Comparison of ENCODE assay signal across 18 mouse cellular contexts in the genomic region with DNA sequence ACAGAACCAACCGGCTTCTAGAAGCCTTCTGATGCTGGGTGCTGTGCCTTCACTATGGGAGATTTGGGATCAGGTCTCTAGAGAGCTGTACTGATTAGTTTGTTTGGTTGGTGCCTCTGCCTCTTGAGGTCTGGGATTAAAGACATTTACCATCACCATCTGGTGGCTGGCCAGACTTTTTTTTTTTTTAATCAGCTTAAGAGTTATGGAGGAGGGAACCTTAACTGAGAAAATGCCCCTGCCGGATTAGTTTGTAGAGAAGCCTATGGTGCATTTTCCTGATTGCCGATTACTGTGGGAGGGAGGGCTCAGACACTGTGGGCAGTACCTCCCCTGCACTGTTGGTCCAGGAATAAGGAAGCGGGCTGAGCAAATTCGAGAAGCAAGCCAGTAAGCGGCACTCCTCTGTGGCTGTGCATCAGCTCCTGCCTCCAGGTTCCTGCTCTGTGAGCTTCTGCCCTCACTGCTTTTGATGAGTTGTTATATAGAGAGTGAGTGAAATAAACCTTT. TPM values are rescaled to one million over a fixed set of nuclear protein-coding genes. Genes with fewer than 3 reads are reported as not detected.
DNase-seq lines count a peak whose midpoint lies in the region; ATAC-seq and TF ChIP-seq lines count a peak whose summit lies in the region.
"Had no signal": no experiment of that assay in that cellular context is flagged by ENCODE, and none has a peak within 500 bp of the region (broad histone marks: within the 10 kb centered on the region; RNA-seq: fewer than 3 reads in every experiment).

No protein-coding gene starts in this region.

- H3K27me3 ChIP-seq in forebrain, embryonic 11.5 days (ENCODE audit: control insufficient read depth, insufficient read depth, low read length): no peaks in the 10 kb centered on the region
- H3K27me3 ChIP-seq in forebrain, embryonic 10.5 days (ENCODE audit: poor library complexity, severe bottlenecking): no peaks in the 10 kb centered on the region
- H3K27me3 ChIP-seq in midbrain, embryonic 11.5 days (ENCODE audit: control insufficient read depth, insufficient read depth, low read length): no peaks in the 10 kb centered on the region
- H3K27me3 ChIP-seq in midbrain, embryonic 15.5 days (replicated peaks): no peaks in the 10 kb centered on the region
- H3K27me3 ChIP-seq: embryonic facial prominence, embryonic 13.5 days; forebrain, embryonic 15.5 days; heart, embryonic 15.5 days; Patski had no signal

- no peak overlapping the region for H3K4me3 ChIP-seq in forebrain, embryonic 11.5 days (ENCODE audit: low read depth, low read length)
- no peak overlapping the region for H3K4me3 ChIP-seq in forebrain, embryonic 10.5 days
- no peak overlapping the region for H3K4me3 ChIP-seq in midbrain, embryonic 11.5 days (ENCODE audit: low read depth, low read length)
- H3K4me3 ChIP-seq in midbrain, embryonic 15.5 days: no peak overlapping the region
- H3K4me3 ChIP-seq: embryonic facial prominence, embryonic 13.5 days; forebrain, embryonic 15.5 days; heart, adult 2 months; heart, embryonic 15.5 days had no signal

- TF ChIP-seq POLR2A in brain, embryonic 14.5 days (IDR thresholded peaks at IDR 0.05; ENCODE audit: borderline replicate concordance, extremely low read depth, insufficient read depth, insufficient read length, poor library complexity, severe bottlenecking): no peak

- H3K36me3 ChIP-seq in forebrain, embryonic 11.5 days (ENCODE audit: control insufficient read depth, insufficient read depth, low read length): peaks cover 9% of the 10 kb centered on the region; the same call in 1 of the 2 replicates
- peaks cover 99% of the 10 kb centered on the region for H3K36me3 ChIP-seq in forebrain, embryonic 10.5 days (replicated peaks)
- H3K36me3 ChIP-seq in midbrain, embryonic 11.5 days (ENCODE audit: control insufficient read depth, insufficient read depth, low read length): peaks cover 22% of the 10 kb centered on the region
- H3K36me3 ChIP-seq in midbrain, embryonic 15.5 days (replicated peaks): peaks cover 70% of the 10 kb centered on the region

- ATAC-seq in forebrain, embryonic 11.5 days (replicated peaks; ENCODE audit: low FRiP score): no peak
- ATAC-seq in midbrain, embryonic 11.5 days (ENCODE audit: low FRiP score): peak; percentile 19; the same call in 1 of the 2 replicates
- no peak for ATAC-seq in midbrain, embryonic 15.5 days (replicated peaks)
- ATAC-seq: activated CD4-positive, CD25-positive, alpha-beta regulatory T cell, adult 4 months; forebrain, embryonic 15.5 days; Patski had no signal

- no peak overlapping the region for H3K27ac ChIP-seq in forebrain, embryonic 11.5 days (ENCODE audit: low read depth, low read length)
- no peak overlapping the region for H3K27ac ChIP-seq in forebrain, embryonic 10.5 days
- H3K27ac ChIP-seq in midbrain, embryonic 11.5 days (ENCODE audit: low read depth, low read length): no peak overlapping the region
- H3K27ac ChIP-seq in midbrain, embryonic 15.5 days: no peak overlapping the region
- H3K27ac ChIP-seq: embryonic facial prominence, embryonic 13.5 days; forebrain, embryonic 15.5 days; heart, adult 2 months; heart, embryonic 15.5 days; hindbrain, embryonic 14.5 days had no signal

- no peak overlapping the region for H3K4me2 ChIP-seq in forebrain, embryonic 11.5 days (ENCODE audit: low read depth, low read length, severe bottlenecking)
- H3K4me2 ChIP-seq in midbrain, embryonic 11.5 days: no peak overlapping the region
- H3K4me2 ChIP-seq in midbrain, embryonic 15.5 days: no peak overlapping the region
- H3K4me2 ChIP-seq: embryonic facial prominence, embryonic 13.5 days; forebrain, embryonic 15.5 days; heart, embryonic 11.5 days; heart, embryonic 15.5 days; hindbrain, embryonic 14.5 days had no signal

- no peak for TF ChIP-seq CTCF in brain, embryonic 14.5 days (IDR thresholded peaks at IDR 0.05; ENCODE audit: borderline replicate concordance, extremely low read depth, insufficient read depth, insufficient read length)

- H3K9ac ChIP-seq in forebrain, embryonic 11.5 days (ENCODE audit: low read length): no peak overlapping the region
- H3K9ac ChIP-seq in midbrain, embryonic 11.5 days (ENCODE audit: low read length): no peak overlapping the region
- H3K9ac ChIP-seq in midbrain, embryonic 15.5 days: no peak overlapping the region
- H3K9ac ChIP-seq: embryonic facial prominence, embryonic 13.5 days; forebrain, embryonic 15.5 days; heart, embryonic 15.5 days; hindbrain, embryonic 14.5 days had no signal

- H3K9me3 ChIP-seq in forebrain, embryonic 11.5 days (ENCODE audit: control insufficient read depth, low read length): no peaks in the 10 kb centered on the region
- H3K9me3 ChIP-seq in forebrain, embryonic 10.5 days: no peaks in the 10 kb centered on the region
- no peaks in the 10 kb centered on the region for H3K9me3 ChIP-seq in midbrain, embryonic 11.5 days (ENCODE audit: control insufficient read depth, low read length)
- H3K9me3 ChIP-seq in midbrain, embryonic 15.5 days: no peaks in the 10 kb centered on the region
- H3K9me3 ChIP-seq: embryonic facial prominence, embryonic 13.5 days; forebrain, embryonic 15.5 days; heart, embryonic 15.5 days had no signal

- 76% methylated on average over 6 of the region's 6 CpGs for WGBS in forebrain, embryonic 11.5 days
- 84% methylated on average over 6 of the region's 6 CpGs for WGBS in forebrain, embryonic 10.5 days
- 71% methylated on average over 6 of the region's 6 CpGs for WGBS in midbrain, embryonic 11.5 days
- WGBS in midbrain, embryonic 15.5 days: 52% methylated on average over 6 of the region's 6 CpGs

- no peaks in the 10 kb centered on the region for H3K4me1 ChIP-seq in forebrain, embryonic 11.5 days (replicated peaks; ENCODE audit: control insufficient read depth, insufficient read depth, low read length)
- H3K4me1 ChIP-seq in forebrain, embryonic 10.5 days: no peaks in the 10 kb centered on the region
- no peaks in the 10 kb centered on the region for H3K4me1 ChIP-seq in midbrain, embryonic 11.5 days (ENCODE audit: control insufficient read depth, insufficient read depth, low read length)
- H3K4me1 ChIP-seq in midbrain, embryonic 15.5 days: no peaks in the 10 kb centered on the region
- H3K4me1 ChIP-seq: embryonic facial prominence, embryonic 13.5 days; forebrain, embryonic 15.5 days; heart, embryonic 15.5 days had no signal

- DNase-seq in forebrain, embryonic 11.5 days (ENCODE audit: low spot score): peak; percentile 43
- no peak for DNase-seq in forebrain, embryonic 10.5 days (ENCODE audit: extremely low spot score, low spot score)
- peak; percentile 73 for DNase-seq in midbrain, embryonic 11.5 days (ENCODE audit: low spot score, missing footprints)
- DNase-seq in brain, embryonic 14.5 days (ENCODE audit: low read depth): peak; percentile 30
- DNase-seq in retina, postnatal 7 days (ENCODE audit: low read depth, low spot score): peak; percentile 69
- DNase-seq in cerebellum, adult 18-20 months: no peak
- DNase-seq: adrenal gland, postnatal 14 days; cerebellum, postnatal 10 days; gastrocnemius, postnatal 14 days; heart, adult 2 months had no signal

RNA-seq across cellular contexts. Expression of a gene that starts 13.1 kb away (rescaled TPM):
- polyA plus RNA-seq in forebrain, embryonic 11.5 days (2014; fragmentation: Nextera tagmentation; extraction: Ambion mirVana): 0.36 and 0.64 TPM in 2 replicates
- polyA plus RNA-seq in forebrain, embryonic 10.5 days (2016; fragmentation: Nextera tagmentation; extraction: Ambion mirVana): 0.45 and 0.54 TPM in 2 replicates
- 0.21 and 0.27 TPM in 2 replicates for polyA plus RNA-seq in midbrain, embryonic 11.5 days (2014; fragmentation: Nextera tagmentation; extraction: Ambion mirVana)
- 0.15 and 0.27 TPM in 2 replicates for polyA plus RNA-seq in midbrain, embryonic 15.5 days (2015; fragmentation: Nextera tagmentation; extraction: Ambion mirVana)
- 0.08 and 0.13 TPM in 2 replicates for polyA plus RNA-seq in brain, embryonic 14.5 days (2012; rRNA removed)

RNA-seq across cellular contexts. Expression of a gene that starts 29.7 kb away (rescaled TPM):
- polyA plus RNA-seq in forebrain, embryonic 11.5 days (2014; fragmentation: Nextera tagmentation; extraction: Ambion mirVana): 12.6 and 13.2 TPM in 2 replicates
- polyA plus RNA-seq in forebrain, embryonic 10.5 days (2016; fragmentation: Nextera tagmentation; extraction: Ambion mirVana): 12.1 and 13.9 TPM in 2 replicates
- polyA plus RNA-seq in midbrain, embryonic 11.5 days (2014; fragmentation: Nextera tagmentation; extraction: Ambion mirVana): 10.8 and 11.0 TPM in 2 replicates
- polyA plus RNA-seq in midbrain, embryonic 15.5 days (2015; fragmentation: Nextera tagmentation; extraction: Ambion mirVana): 10.9 and 12.7 TPM in 2 replicates
- 5.5 and 8.3 TPM in 2 replicates for polyA plus RNA-seq in brain, embryonic 14.5 days (2012; rRNA removed)

RNA-seq across cellular contexts. Expression of a gene that starts 58.5 kb away (rescaled TPM):
- 4.7 and 5.2 TPM in 2 replicates for polyA plus RNA-seq in forebrain, embryonic 11.5 days (2014; fragmentation: Nextera tagmentation; extraction: Ambion mirVana)
- polyA plus RNA-seq in forebrain, embryonic 10.5 days (2016; fragmentation: Nextera tagmentation; extraction: Ambion mirVana): 4.6 and 5.4 TPM in 2 replicates
- polyA plus RNA-seq in midbrain, embryonic 11.5 days (2014; fragmentation: Nextera tagmentation; extraction: Ambion mirVana): 3.7 and 4.2 TPM in 2 replicates
- polyA plus RNA-seq in midbrain, embryonic 15.5 days (2015; fragmentation: Nextera tagmentation; extraction: Ambion mirVana): 29.8 and 30.6 TPM in 2 replicates
- 18.7 and 20.9 TPM in 2 replicates for polyA plus RNA-seq in brain, embryonic 14.5 days (2012; rRNA removed)

Comparison
In these comparisons a context has a peak if more than half of its experiments do, and no peak if none do; other contexts are left out.
1. DNase-seq: peak in forebrain, embryonic 11.5 days (single experiment), midbrain, embryonic 11.5 days (single experiment), brain, embryonic 14.5 days (single experiment) and retina, postnatal 7 days (single experiment); none in forebrain, embryonic 10.5 days (single experiment) and cerebellum, adult 18-20 months (0 of 2).